Mouse (Mus musculus): ENCODE measurements around the gene Dyrk1b. TPM values are rescaled to one million over a fixed set of nuclear protein-coding genes. Genes with fewer than 3 reads are reported as not detected.

Gene Dyrk1b
- 8.8 TPM for polyA plus RNA-seq (2017; shearing (Covaris generic))

GRCm38 (mm10) chr7:28179228-28179627 lies at the start of gene Dyrk1b:
Dyrk1b (plus strand) TSS chr7:28179469.

GRCm38 (mm10) chr7:28169489-28170422 lies 9.5 kb upstream of the Dyrk1b start, which contains the start of gene Fbl:
Fbl (plus strand) TSS chr7:28169710.

Other genes starting within 250 kb of the Dyrk1b start
- gene Zfp780b, start 200.3 kb upstream of the Dyrk1b start, polyA plus RNA-seq (2017; shearing (Covaris generic)): 6.2 TPM
- 7.2 TPM for gene Zfp850, start 165.4 kb upstream of the Dyrk1b start, polyA plus RNA-seq (2017; shearing (Covaris generic))
- gene Psmc4, start 129.4 kb upstream of the Dyrk1b start, polyA plus RNA-seq (2017; shearing (Covaris generic)): 136 TPM
- gene Fcgbp, start 108.2 kb upstream of the Dyrk1b start, polyA plus RNA-seq (2017; shearing (Covaris generic)): 0.11 TPM
- not detected for gene 9530053A07Rik, start 50.0 kb upstream of the Dyrk1b start, polyA plus RNA-seq (2017; shearing (Covaris generic))
- 190 TPM for gene Fbl, start 9.8 kb upstream of the Dyrk1b start, polyA plus RNA-seq (2017; shearing (Covaris generic))
- 10.9 TPM for gene Eid2, start 88.4 kb downstream of the Dyrk1b start, polyA plus RNA-seq (2017; shearing (Covaris generic))
- 1.2 TPM for gene Eid2b, start 98.3 kb downstream of the Dyrk1b start, polyA plus RNA-seq (2017; shearing (Covaris generic))
- not detected for gene Selenov, start 111.7 kb downstream of the Dyrk1b start, polyA plus RNA-seq (2017; shearing (Covaris generic))
- not detected for gene Dll3, start 122.8 kb downstream of the Dyrk1b start, polyA plus RNA-seq (2017; shearing (Covaris generic))
- 50.0 TPM for gene Timm50, start 132.6 kb downstream of the Dyrk1b start, polyA plus RNA-seq (2017; shearing (Covaris generic))
- 178 TPM for gene Supt5, start 159.3 kb downstream of the Dyrk1b start, polyA plus RNA-seq (2017; shearing (Covaris generic))
- 900 TPM for gene Rps16, start 171.2 kb downstream of the Dyrk1b start, polyA plus RNA-seq (2017; shearing (Covaris generic))
- gene Plekhg2, start 193.1 kb downstream of the Dyrk1b start, polyA plus RNA-seq (2017; shearing (Covaris generic)): 31.8 TPM
- 618 TPM for gene Zfp36, start 200.8 kb downstream of the Dyrk1b start, polyA plus RNA-seq (2017; shearing (Covaris generic))
- 18.6 TPM for gene Med29, start 213.2 kb downstream of the Dyrk1b start, polyA plus RNA-seq (2017; shearing (Covaris generic))
- 136 TPM for gene Paf1, start 213.5 kb downstream of the Dyrk1b start, polyA plus RNA-seq (2017; shearing (Covaris generic))

Measured in effector memory CD4-positive, alpha-beta T cell, adult 5 months (primary cell).